Mouse (Mus musculus): ENCODE data around the gene 1700025G04Rik. TPM values are rescaled to one million over a fixed set of nuclear protein-coding genes. Genes with fewer than 3 reads are reported as not detected.

Gene 1700025G04Rik
- polyA plus RNA-seq, 1 experiment from 2014 or later = 27.7 TPM

GRCm38 (mm10) chr1:152067919-152068318, 22.0 kb downstream of the 1700025G04Rik start:
- Histone ChIP-seq H3K27me3 (ENCODE audit: insufficient read depth, poor library complexity, severe bottlenecking) (no peaks in the 10 kb centered on the region), H3K27ac (no peak overlapping the region), H3K9me3 (no peaks in the 10 kb centered on the region), H3K4me1 (replicated peaks) (peaks cover 33% of the 10 kb centered on the region), H3K36me3 (peaks cover 5% of the 10 kb centered on the region; the same call in 1 of the 2 replicates), H3K4me3 (no peak overlapping the region)
- no peak for DNase-seq (ENCODE audit: low spot score)

GRCm38 (mm10) chr1:152065527-152065926, 24.4 kb downstream of the 1700025G04Rik start:
- Histone ChIP-seq H3K9me3 (no peaks in the 10 kb centered on the region), H3K27me3 (ENCODE audit: insufficient read depth, poor library complexity, severe bottlenecking) (no peaks in the 10 kb centered on the region), H3K27ac (no peak overlapping the region), H3K4me3 (no peak overlapping the region), H3K36me3 (peaks cover 9% of the 10 kb centered on the region; the same call in 1 of the 2 replicates), H3K4me1 (replicated peaks) (peaks cover 23% of the 10 kb centered on the region)
- WGBS = 97% methylated on average over 7 of the region's 7 CpGs
- no peak for DNase-seq (ENCODE audit: low spot score)

- DNase-seq (ENCODE audit: low spot score) = no peak
- WGBS = 95% methylated on average over 11 of the region's 11 CpGs
- no peak overlapping the region for H3K4me3 ChIP-seq
Measured at GRCm38 (mm10) chr1:152063357-152064145, 26.4 kb downstream of the 1700025G04Rik start.

GRCm38 (mm10) chr1:152061745-152062144, 28.2 kb downstream of the 1700025G04Rik start:
- H3K4me3 ChIP-seq = no peak overlapping the region
- H3K27ac ChIP-seq = no peak overlapping the region
- H3K27me3 ChIP-seq (ENCODE audit: insufficient read depth, poor library complexity, severe bottlenecking) = no peaks in the 10 kb centered on the region
- H3K9me3 ChIP-seq = no peaks in the 10 kb centered on the region
- H3K36me3 ChIP-seq = peaks cover 9% of the 10 kb centered on the region; the same call in 1 of the 2 replicates
- 91% methylated on average over 12 of the region's 12 CpGs for WGBS
- no peaks in the 10 kb centered on the region for H3K4me1 ChIP-seq (replicated peaks)
- no peak for DNase-seq (ENCODE audit: low spot score)

More at GRCm38 (mm10) chr1:152063357-152064145, 26.4 kb downstream of the 1700025G04Rik start:
- Histone ChIP-seq H3K4me1 (replicated peaks) (peaks cover 4% of the 10 kb centered on the region), H3K36me3 (peaks cover 9% of the 10 kb centered on the region; the same call in 1 of the 2 replicates), H3K27me3 (ENCODE audit: insufficient read depth, poor library complexity, severe bottlenecking) (no peaks in the 10 kb centered on the region), H3K9me3 (no peaks in the 10 kb centered on the region), H3K27ac (no peak overlapping the region)

- no peak overlapping the region for H3K27ac ChIP-seq
- peaks cover 9% of the 10 kb centered on the region; the same call in 1 of the 2 replicates for H3K36me3 ChIP-seq
- H3K27me3 ChIP-seq (ENCODE audit: insufficient read depth, poor library complexity, severe bottlenecking) = no peaks in the 10 kb centered on the region
- 90% methylated on average over 3 of the region's 3 CpGs for WGBS
- 0 out of 2 replicates have a peak, but pooled peaks cover 3% of the 10 kb centered on the region for H3K4me1 ChIP-seq (replicated peaks)
- no peak for DNase-seq (ENCODE audit: low spot score)
- H3K9me3 ChIP-seq = no peaks in the 10 kb centered on the region
- H3K4me3 ChIP-seq = no peak overlapping the region
Measured at GRCm38 (mm10) chr1:152060265-152060664, 29.7 kb downstream of the 1700025G04Rik start.

- 0 out of 2 replicates have a peak, but pooled peaks cover 5% of the 10 kb centered on the region for H3K4me1 ChIP-seq (replicated peaks)
- H3K36me3 ChIP-seq = peaks cover 7% of the 10 kb centered on the region; the same call in 1 of the 2 replicates
- WGBS = 86% methylated on average over 3 of the region's 3 CpGs
- H3K27me3 ChIP-seq (ENCODE audit: insufficient read depth, poor library complexity, severe bottlenecking) = no peaks in the 10 kb centered on the region
- H3K9me3 ChIP-seq = no peaks in the 10 kb centered on the region
- no peak for DNase-seq (ENCODE audit: low spot score)
- no peak overlapping the region for H3K27ac ChIP-seq
- H3K4me3 ChIP-seq = no peak overlapping the region
Measured at GRCm38 (mm10) chr1:152058776-152059175, 31.1 kb downstream of the 1700025G04Rik start.

GRCm38 (mm10) chr1:152053112-152053511, 36.8 kb downstream of the 1700025G04Rik start:
- Histone ChIP-seq H3K4me1 (replicated peaks) (peaks cover 28% of the 10 kb centered on the region), H3K9me3 (no peaks in the 10 kb centered on the region), H3K27ac (no peak overlapping the region), H3K36me3 (no peaks in the 10 kb centered on the region), H3K27me3 (ENCODE audit: insufficient read depth, poor library complexity, severe bottlenecking) (no peaks in the 10 kb centered on the region), H3K4me3 (no peak overlapping the region)
- DNase-seq (ENCODE audit: low spot score) = no peak
- 93% methylated on average over 5 of the region's 5 CpGs for WGBS

- Histone ChIP-seq H3K9me3 (no peaks in the 10 kb centered on the region), H3K36me3 (no peaks in the 10 kb centered on the region), H3K4me3 (no peak overlapping the region), H3K27ac (no peak overlapping the region; the same call in 1 of the 2 replicates), H3K27me3 (ENCODE audit: insufficient read depth, poor library complexity, severe bottlenecking) (no peaks in the 10 kb centered on the region), H3K4me1 (replicated peaks) (peaks cover 31% of the 10 kb centered on the region)
- DNase-seq (ENCODE audit: low spot score) = no peak
- 81% methylated on average over 9 of the region's 9 CpGs for WGBS
Measured at GRCm38 (mm10) chr1:152051858-152052257, 38.1 kb downstream of the 1700025G04Rik start.

GRCm38 (mm10) chr1:152050037-152050436, 39.9 kb downstream of the 1700025G04Rik start:
- WGBS = 83% methylated on average over 7 of the region's 7 CpGs
- H3K9me3 ChIP-seq = no peaks in the 10 kb centered on the region

GRCm38 (mm10) chr1:152048291-152048690, 41.6 kb downstream of the 1700025G04Rik start:
- 0 out of 2 replicates have a peak, but pooled peaks cover 5% of the 10 kb centered on the region for H3K36me3 ChIP-seq
- no peaks in the 10 kb centered on the region for H3K9me3 ChIP-seq
- peaks cover 31% of the 10 kb centered on the region for H3K4me1 ChIP-seq (replicated peaks)
- H3K4me3 ChIP-seq = no peak overlapping the region
- H3K27ac ChIP-seq = no peak overlapping the region
- no peaks in the 10 kb centered on the region for H3K27me3 ChIP-seq (ENCODE audit: insufficient read depth, poor library complexity, severe bottlenecking)
- WGBS = 95% methylated on average over 4 of the region's 4 CpGs
- DNase-seq (ENCODE audit: low spot score) = no peak

More at GRCm38 (mm10) chr1:152050037-152050436, 39.9 kb downstream of the 1700025G04Rik start:
- no peak for DNase-seq (ENCODE audit: low spot score)
- no peak overlapping the region for H3K27ac ChIP-seq
- H3K27me3 ChIP-seq (ENCODE audit: insufficient read depth, poor library complexity, severe bottlenecking) = no peaks in the 10 kb centered on the region
- peaks cover 31% of the 10 kb centered on the region for H3K4me1 ChIP-seq (replicated peaks)
- no peak overlapping the region for H3K4me3 ChIP-seq
- 0 out of 2 replicates have a peak, but pooled peaks cover 5% of the 10 kb centered on the region for H3K36me3 ChIP-seq

GRCm38 (mm10) chr1:152047416-152047815, 42.5 kb downstream of the 1700025G04Rik start:
- H3K4me1 ChIP-seq (replicated peaks) = peaks cover 28% of the 10 kb centered on the region
- no peak overlapping the region for H3K4me3 ChIP-seq
- no peak for DNase-seq (ENCODE audit: low spot score)
- no peaks in the 10 kb centered on the region for H3K27me3 ChIP-seq (ENCODE audit: insufficient read depth, poor library complexity, severe bottlenecking)
- 0 out of 2 replicates have a peak, but pooled peaks cover 5% of the 10 kb centered on the region for H3K36me3 ChIP-seq
- H3K27ac ChIP-seq = no peak overlapping the region
- 76% methylated on average over 5 of the region's 5 CpGs for WGBS
- H3K9me3 ChIP-seq = no peaks in the 10 kb centered on the region

GRCm38 (mm10) chr1:152043453-152043852, 46.5 kb downstream of the 1700025G04Rik start:
- WGBS = 94% methylated on average over 2 of the region's 2 CpGs
- H3K36me3 ChIP-seq = 0 out of 2 replicates have a peak, but pooled peaks cover 5% of the 10 kb centered on the region

GRCm38 (mm10) chr1:152042409-152042808, 47.5 kb downstream of the 1700025G04Rik start:
- H3K27ac ChIP-seq = no peak overlapping the region
- H3K4me1 ChIP-seq (replicated peaks) = peaks cover 42% of the 10 kb centered on the region
- no peaks in the 10 kb centered on the region for H3K9me3 ChIP-seq
- H3K27me3 ChIP-seq (ENCODE audit: insufficient read depth, poor library complexity, severe bottlenecking) = no peaks in the 10 kb centered on the region
- DNase-seq (ENCODE audit: low spot score) = no peak
- H3K4me3 ChIP-seq = no peak overlapping the region
- 86% methylated on average over 3 of the region's 3 CpGs for WGBS
- 0 out of 2 replicates have a peak, but pooled peaks cover 5% of the 10 kb centered on the region for H3K36me3 ChIP-seq

More at GRCm38 (mm10) chr1:152043453-152043852, 46.5 kb downstream of the 1700025G04Rik start:
- no peak for DNase-seq (ENCODE audit: low spot score)
- H3K4me1 ChIP-seq (replicated peaks) = peaks cover 31% of the 10 kb centered on the region
- no peak overlapping the region for H3K27ac ChIP-seq
- H3K27me3 ChIP-seq (ENCODE audit: insufficient read depth, poor library complexity, severe bottlenecking) = no peaks in the 10 kb centered on the region
- H3K9me3 ChIP-seq = no peaks in the 10 kb centered on the region
- no peak overlapping the region for H3K4me3 ChIP-seq

Measured in hindbrain, embryonic 10.5 days (tissue).